Mouse (Mus musculus) C3H10T1/2 (cell line): ENCODE measurements around the gene Rrm1. TPM values are rescaled to one million over a fixed set of nuclear protein-coding genes. Genes with fewer than 3 reads are reported as not detected.

Source experiments
- polyA plus RNA-seq, 2 experiments: library from polyadenylated mRNA; unstranded; fragments of >200 nt; fragmentation: generic; extraction: Trizol; gene quantifications; one replicate each; pipeline ENCODE4 v1.2.1; 2012; ENCODE audit warnings: missing spikeins in 2 of 2

Gene Rrm1
- 10 to 100 TPM; 24.7 to 75.1 TPM for polyA plus RNA-seq

DNA sequence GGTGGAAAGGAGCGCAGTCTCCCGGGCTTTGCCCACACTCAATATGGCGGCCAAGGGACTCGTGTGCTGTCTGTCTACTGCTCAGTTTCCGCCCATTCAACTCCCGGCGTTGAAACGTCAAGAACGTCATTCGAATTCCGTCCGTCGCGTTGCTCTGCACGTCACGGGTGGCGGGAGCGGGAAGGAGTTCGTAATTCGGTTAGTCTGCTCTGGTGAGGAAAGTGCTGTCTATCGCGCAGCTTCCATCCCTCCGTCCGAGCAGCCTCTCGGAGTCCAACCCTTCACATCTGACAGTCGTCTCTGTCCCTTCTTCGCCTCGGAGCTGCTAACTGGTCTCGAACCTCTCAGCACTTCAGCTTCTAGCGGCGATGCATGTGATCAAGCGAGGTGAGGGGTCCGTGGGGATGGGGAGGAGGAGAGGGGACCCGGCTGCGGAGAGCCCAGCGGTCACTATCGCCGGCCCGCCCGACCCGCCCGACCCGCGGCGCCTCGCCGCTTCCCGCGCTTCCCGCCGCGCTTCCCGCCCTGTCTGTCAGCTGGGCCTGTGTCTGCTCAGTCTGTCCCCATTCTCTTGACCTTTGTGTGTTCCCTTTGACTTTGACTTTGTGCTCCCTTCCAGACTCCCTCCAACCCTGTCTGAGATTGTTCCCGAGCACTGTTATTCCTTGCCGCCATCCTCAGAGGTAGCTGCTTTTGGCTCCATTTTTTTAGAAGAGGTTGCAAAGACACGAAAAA, at the start of gene Rrm1:
TSS of gene Rrm1 (plus strand) at position 39 of the 735 bp plus-strand sequence.

DNA sequence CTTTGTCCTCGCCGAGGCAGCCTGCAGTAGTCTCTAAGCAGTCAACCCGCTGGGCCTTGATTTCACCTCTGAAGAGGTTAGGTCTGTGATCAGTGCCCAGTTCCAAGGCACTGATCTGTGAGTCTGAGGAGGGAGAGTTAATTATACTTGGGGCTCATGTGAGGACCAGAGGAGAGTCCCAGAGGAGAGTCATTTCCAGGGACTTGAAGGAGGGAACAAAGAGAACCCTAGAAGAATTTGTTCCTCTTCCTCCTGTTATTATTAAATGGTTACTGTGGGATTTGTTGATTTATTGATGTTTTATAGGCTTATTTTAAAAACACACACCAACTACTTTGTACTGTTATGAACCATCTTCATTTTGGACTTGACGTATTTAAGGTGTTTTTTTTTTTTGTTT, 40.1 kb downstream of the Rrm1 start, which contains the start of gene Olfr543:
TSS of gene Olfr543 (minus strand) at position 101 of the 400 bp plus-strand sequence.

DNA sequence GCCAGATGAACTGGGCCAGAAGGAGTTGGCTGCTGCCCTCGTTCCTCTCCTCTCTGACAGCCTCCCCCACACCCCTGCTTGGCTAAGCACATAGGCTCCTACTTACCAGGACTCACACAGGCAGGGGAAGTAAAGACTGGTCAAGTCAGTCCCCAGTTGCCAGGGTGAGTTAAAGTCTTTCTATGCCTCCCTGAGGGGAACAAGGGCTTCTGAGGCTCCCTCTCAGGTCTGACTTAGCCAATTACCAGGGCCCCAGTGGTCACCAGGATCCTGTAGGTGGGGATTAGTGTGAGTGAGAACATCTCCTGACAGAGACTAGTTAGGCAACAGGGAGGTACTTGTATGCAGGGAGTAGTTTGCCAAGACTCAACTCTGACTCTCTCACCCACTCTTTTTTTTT, 46.7 kb downstream of the Rrm1 start, which contains the start of gene Olfr544:
TSS of gene Olfr544 (minus strand) at position 153 of the 400 bp plus-strand sequence.

DNA sequence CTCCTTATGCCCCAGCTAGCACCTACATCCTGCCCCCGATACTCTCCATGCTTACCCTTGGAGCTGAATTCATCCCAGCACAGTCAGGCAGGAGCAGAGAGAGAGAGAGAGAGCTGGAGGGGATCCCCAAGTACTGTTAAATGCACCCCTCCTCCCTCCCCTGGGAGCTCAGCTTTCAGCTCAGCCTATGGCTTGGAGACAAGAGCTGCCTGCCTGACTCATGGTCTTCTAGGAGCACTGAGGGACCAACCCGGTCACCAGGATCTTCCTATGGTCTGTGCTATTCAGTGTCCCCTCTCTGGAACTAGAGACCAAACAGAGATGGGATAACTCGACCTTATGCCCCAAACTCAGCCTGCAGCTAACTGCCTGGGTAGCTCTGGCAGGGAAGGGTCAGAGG, 58.0 kb downstream of the Rrm1 start, which contains the start of gene Olfr545:
TSS of gene Olfr545 (minus strand) at position 101 of the 400 bp plus-strand sequence.

Other genes starting within 250 kb of the Rrm1 start
- 10 to 100 TPM in 1 of 2 experiments, 1 to 10 TPM in 1; 2.0 to 12.2 TPM for gene Nup98, start 231.5 kb upstream of the Rrm1 start, polyA plus RNA-seq
- gene Pgap2, start 231.5 kb upstream of the Rrm1 start, polyA plus RNA-seq: 10 to 100 TPM; 12.0 to 43.4 TPM
- 100 to 1,000 TPM; 117 to 137 TPM for gene Rhog, start 185.6 kb upstream of the Rrm1 start, polyA plus RNA-seq
- gene Stim1, start 173.9 kb upstream of the Rrm1 start, polyA plus RNA-seq: 10 to 100 TPM in 1 of 2 experiments, 1 to 10 TPM in 1; 4.8 to 35.1 TPM
- gene Olfr543, start 40.0 kb downstream of the Rrm1 start, polyA plus RNA-seq: under 1 TPM in 1 of 2 experiments, not detected in 1; 0.12 TPM
- under 1 TPM in 1 of 2 experiments, not detected in 1; 0.04 TPM for gene Olfr544, start 46.6 kb downstream of the Rrm1 start, polyA plus RNA-seq
- not detected for gene Olfr545, start 57.9 kb downstream of the Rrm1 start, polyA plus RNA-seq
- gene Olfr547, start 93.1 kb downstream of the Rrm1 start, polyA plus RNA-seq: not detected
- gene Olfr548-ps1, start 99.2 kb downstream of the Rrm1 start, polyA plus RNA-seq: not detected
- gene Olfr549, start 108.2 kb downstream of the Rrm1 start, polyA plus RNA-seq: not detected
- 1 to 10 TPM in 1 of 2 experiments, under 1 TPM in 1; 0.23 to 3.9 TPM for gene Trim21, start 123.8 kb downstream of the Rrm1 start, polyA plus RNA-seq
- not detected for gene Olfr550, start 129.7 kb downstream of the Rrm1 start, polyA plus RNA-seq
- gene Olfr551, start 150.2 kb downstream of the Rrm1 start, polyA plus RNA-seq: not detected
- not detected for gene Olfr552, start 156.1 kb downstream of the Rrm1 start, polyA plus RNA-seq
- not detected for gene Olfr553, start 176.5 kb downstream of the Rrm1 start, polyA plus RNA-seq
- gene Olfr554, start 196.7 kb downstream of the Rrm1 start, polyA plus RNA-seq: not detected
- not detected for gene Olfr555, start 217.1 kb downstream of the Rrm1 start, polyA plus RNA-seq
- not detected for gene Olfr556, start 223.2 kb downstream of the Rrm1 start, polyA plus RNA-seq
- gene Trim68, start 245.6 kb downstream of the Rrm1 start, polyA plus RNA-seq: 1 to 10 TPM in 1 of 2 experiments, under 1 TPM in 1; 0.36 to 3.6 TPM